In genomic region chr5:35070953-35071352, GRCm38 (mm10) we compare ENCODE assay signal across 10 mouse cellular contexts. TPM values are rescaled to one million over a fixed set of nuclear protein-coding genes. Genes with fewer than 3 reads are reported as not detected.
A peak's percentile ranks its signal among the peaks of the same experiment; 100 is the strongest.
DNase-seq lines count a peak whose midpoint lies in the region; ATAC-seq lines count a peak whose summit lies in the region.
"Had no signal": no experiment of that assay in that cellular context is flagged by ENCODE, and none has a peak within 500 bp of the region (broad histone marks: within the 10 kb centered on the region; RNA-seq: fewer than 3 reads in every experiment).

No protein-coding gene starts in this region.

- WGBS in embryonic facial prominence, embryonic 14.5 days: 53% methylated on average over 7 of the region's 7 CpGs
- 68% methylated on average over 7 of the region's 7 CpGs for WGBS in embryonic facial prominence, embryonic 10.5 days
- WGBS in midbrain, embryonic 13.5 days: 42% methylated on average over 7 of the region's 7 CpGs
- WGBS in midbrain, embryonic 10.5 days: 72% methylated on average over 7 of the region's 7 CpGs
- WGBS in hindbrain, embryonic 15.5 days: 25% methylated on average over 7 of the region's 7 CpGs
- 34% methylated on average over 7 of the region's 7 CpGs for WGBS in neural tube, embryonic 13.5 days

- no peak overlapping the region for H3K4me3 ChIP-seq in embryonic facial prominence, embryonic 14.5 days (ENCODE audit: low read depth, low read length)
- no peak overlapping the region for H3K4me3 ChIP-seq in embryonic facial prominence, embryonic 10.5 days
- no peak overlapping the region for H3K4me3 ChIP-seq in midbrain, embryonic 13.5 days (replicated peaks)
- no peak overlapping the region for H3K4me3 ChIP-seq in midbrain, embryonic 10.5 days
- H3K4me3 ChIP-seq in hindbrain, embryonic 15.5 days: no peak overlapping the region
- H3K4me3 ChIP-seq in neural tube, embryonic 13.5 days: no peak overlapping the region

- no peak overlapping the region for H3K9ac ChIP-seq in embryonic facial prominence, embryonic 14.5 days (ENCODE audit: low read depth, low read length)
- H3K9ac ChIP-seq in midbrain, embryonic 13.5 days (replicated peaks): no peak overlapping the region; the same call in 1 of the 2 replicates
- H3K9ac ChIP-seq in hindbrain, embryonic 15.5 days: no peak overlapping the region
- H3K9ac ChIP-seq in neural tube, embryonic 13.5 days: no peak overlapping the region

- no peaks in the 10 kb centered on the region for H3K36me3 ChIP-seq in embryonic facial prominence, embryonic 14.5 days (ENCODE audit: control insufficient read depth, insufficient read depth, low read length)
- H3K36me3 ChIP-seq in embryonic facial prominence, embryonic 10.5 days (replicated peaks): no peaks in the 10 kb centered on the region
- no peaks in the 10 kb centered on the region for H3K36me3 ChIP-seq in midbrain, embryonic 13.5 days
- H3K36me3 ChIP-seq in midbrain, embryonic 10.5 days: no peaks in the 10 kb centered on the region
- H3K36me3 ChIP-seq in hindbrain, embryonic 15.5 days: peaks cover 4% of the 10 kb centered on the region; the same call in 1 of the 2 replicates
- H3K36me3 ChIP-seq in neural tube, embryonic 13.5 days: no peaks in the 10 kb centered on the region

- H3K4me2 ChIP-seq in embryonic facial prominence, embryonic 14.5 days (ENCODE audit: low read depth, low read length): no peak overlapping the region
- H3K4me2 ChIP-seq in midbrain, embryonic 13.5 days (replicated peaks): no peak overlapping the region
- H3K4me2 ChIP-seq in hindbrain, embryonic 15.5 days: no peak overlapping the region
- no peak overlapping the region for H3K4me2 ChIP-seq in neural tube, embryonic 13.5 days

- no peaks in the 10 kb centered on the region for H3K27me3 ChIP-seq in embryonic facial prominence, embryonic 14.5 days (replicated peaks; ENCODE audit: control insufficient read depth, insufficient read depth, low read length)
- H3K27me3 ChIP-seq in embryonic facial prominence, embryonic 10.5 days (replicated peaks; ENCODE audit: low read depth, poor library complexity, severe bottlenecking): no peaks in the 10 kb centered on the region
- H3K27me3 ChIP-seq in midbrain, embryonic 13.5 days: no peaks in the 10 kb centered on the region
- H3K27me3 ChIP-seq in midbrain, embryonic 10.5 days (ENCODE audit: low read depth, poor library complexity, severe bottlenecking): no peaks in the 10 kb centered on the region
- H3K27me3 ChIP-seq in hindbrain, embryonic 15.5 days: no peaks in the 10 kb centered on the region
- H3K27me3 ChIP-seq in neural tube, embryonic 13.5 days: no peaks in the 10 kb centered on the region

- no peaks in the 10 kb centered on the region for H3K9me3 ChIP-seq in embryonic facial prominence, embryonic 14.5 days (ENCODE audit: control insufficient read depth, low read length)
- no peaks in the 10 kb centered on the region for H3K9me3 ChIP-seq in embryonic facial prominence, embryonic 10.5 days
- H3K9me3 ChIP-seq in midbrain, embryonic 13.5 days: no peaks in the 10 kb centered on the region
- H3K9me3 ChIP-seq in midbrain, embryonic 10.5 days (replicated peaks): no peaks in the 10 kb centered on the region
- H3K9me3 ChIP-seq in hindbrain, embryonic 15.5 days: no peaks in the 10 kb centered on the region
- H3K9me3 ChIP-seq in neural tube, embryonic 13.5 days: no peaks in the 10 kb centered on the region

- H3K27ac ChIP-seq in embryonic facial prominence, embryonic 14.5 days (replicated peaks; ENCODE audit: low read depth, low read length): no peak overlapping the region
- H3K27ac ChIP-seq in embryonic facial prominence, embryonic 10.5 days (replicated peaks): no peak overlapping the region
- no peak overlapping the region for H3K27ac ChIP-seq in midbrain, embryonic 13.5 days
- H3K27ac ChIP-seq in midbrain, embryonic 10.5 days (replicated peaks): no peak overlapping the region
- peak overlapping the region; percentile 48; the same call in 1 of the 2 replicates for H3K27ac ChIP-seq in hindbrain, embryonic 15.5 days (replicated peaks)
- H3K27ac ChIP-seq in neural tube, embryonic 13.5 days (replicated peaks): peak overlapping the region; percentile 61

- peak; percentile 19; the same call in 1 of the 2 replicates for ATAC-seq in embryonic facial prominence, embryonic 14.5 days (ENCODE audit: low read depth)
- peak; percentile 77 for ATAC-seq in midbrain, embryonic 13.5 days
- peak; percentile 67; the same call in 1 of the 2 replicates for ATAC-seq in hindbrain, embryonic 15.5 days (ENCODE audit: low FRiP score, low read depth)
- peak; percentile 59; the same call in 1 of the 2 replicates for ATAC-seq in neural tube, embryonic 13.5 days (ENCODE audit: low read depth)
- no peak for ATAC-seq in erythroblast, adult 5-6 weeks (replicated peaks; ENCODE audit: low FRiP score, poor library complexity, severe bottlenecking)
- ATAC-seq in CD4-positive, CD25-positive, alpha-beta regulatory T cell, adult 4 months: no peak

- no peaks in the 10 kb centered on the region for H3K4me1 ChIP-seq in embryonic facial prominence, embryonic 14.5 days (ENCODE audit: control insufficient read depth, insufficient read depth, low read length)
- H3K4me1 ChIP-seq in embryonic facial prominence, embryonic 10.5 days: peaks cover 3% of the 10 kb centered on the region; the same call in 1 of the 2 replicates
- H3K4me1 ChIP-seq in midbrain, embryonic 13.5 days (replicated peaks): peaks cover 16% of the 10 kb centered on the region; the same call in 1 of the 2 replicates
- H3K4me1 ChIP-seq in midbrain, embryonic 10.5 days: peaks cover 7% of the 10 kb centered on the region
- H3K4me1 ChIP-seq in hindbrain, embryonic 15.5 days (replicated peaks): peaks cover 12% of the 10 kb centered on the region; the same call in 1 of the 2 replicates
- peaks cover 12% of the 10 kb centered on the region for H3K4me1 ChIP-seq in neural tube, embryonic 13.5 days (replicated peaks)

- peak; percentile 56 for DNase-seq in embryonic facial prominence, embryonic 14.5 days (ENCODE audit: low spot score)
- DNase-seq in embryonic facial prominence, embryonic 10.5 days (ENCODE audit: low spot score): no peak
- DNase-seq in midbrain, embryonic 10.5 days (ENCODE audit: low spot score): no peak
- DNase-seq: kidney, adult 8-10 months; lung, adult 2 months had no signal

RNA-seq across cellular contexts. Expression of gene Dok7, which starts 14.4 kb away (rescaled TPM):
- 8.9 and 9.9 TPM in 2 replicates for polyA plus RNA-seq in embryonic facial prominence, embryonic 14.5 days (2014; fragmentation: Nextera tagmentation; extraction: Ambion mirVana)
- polyA plus RNA-seq in embryonic facial prominence, embryonic 10.5 days (2016; fragmentation: Nextera tagmentation; extraction: Ambion mirVana): 0.34 and 0.35 TPM in 2 replicates
- 2.2 and 3.4 TPM in 2 replicates for polyA plus RNA-seq in midbrain, embryonic 13.5 days (2015; fragmentation: Nextera tagmentation; extraction: Ambion mirVana)
- 0.27 and 0.42 TPM in 2 replicates for polyA plus RNA-seq in midbrain, embryonic 10.5 days (2016; fragmentation: Nextera tagmentation; extraction: Ambion mirVana)
- polyA plus RNA-seq in hindbrain, embryonic 15.5 days (2015; fragmentation: Nextera tagmentation; extraction: Ambion mirVana): 8.7 and 11.6 TPM in 2 replicates
- 3.7 and 4.5 TPM in 2 replicates for polyA plus RNA-seq in neural tube, embryonic 13.5 days (2015; fragmentation: Nextera tagmentation; extraction: Ambion mirVana)
- not detected in 2 replicates for total RNA-seq in erythroblast, adult 5-6 weeks (2015; ENCODE audit: low replicate concordance)
- not detected in 2 replicates for total RNA-seq in erythroblast, adult 5-6 weeks (2017; ENCODE audit: low replicate concordance)
- polyA plus RNA-seq in CD4-positive, CD25-positive, alpha-beta regulatory T cell, adult 4 months (2017; shearing (Covaris generic)): not detected

RNA-seq across cellular contexts. Expression of gene Hgfac, which starts 29.6 kb away (rescaled TPM):
- polyA plus RNA-seq in embryonic facial prominence, embryonic 14.5 days (2014; fragmentation: Nextera tagmentation; extraction: Ambion mirVana): 0.17 and 0.49 TPM in 2 replicates
- 0.08 and 0.82 TPM in 2 replicates for polyA plus RNA-seq in embryonic facial prominence, embryonic 10.5 days (2016; fragmentation: Nextera tagmentation; extraction: Ambion mirVana)
- polyA plus RNA-seq in midbrain, embryonic 13.5 days (2015; fragmentation: Nextera tagmentation; extraction: Ambion mirVana): 1.0 and 1.2 TPM in 2 replicates
- polyA plus RNA-seq in midbrain, embryonic 10.5 days (2016; fragmentation: Nextera tagmentation; extraction: Ambion mirVana): 0.28 and 0.53 TPM in 2 replicates
- polyA plus RNA-seq in hindbrain, embryonic 15.5 days (2015; fragmentation: Nextera tagmentation; extraction: Ambion mirVana): 0.34 and 0.70 TPM in 2 replicates
- 0.84 TPM in 1 of 2 replicates, not detected in the other for polyA plus RNA-seq in neural tube, embryonic 13.5 days (2015; fragmentation: Nextera tagmentation; extraction: Ambion mirVana)
- not detected in 2 replicates for total RNA-seq in erythroblast, adult 5-6 weeks (2015; ENCODE audit: low replicate concordance)
- total RNA-seq in erythroblast, adult 5-6 weeks (2017; ENCODE audit: low replicate concordance): not detected in 2 replicates
- 1 to 10 TPM; 6.7 to 7.9 TPM for polyA plus RNA-seq in CD4-positive, CD25-positive, alpha-beta regulatory T cell, adult 4 months (2017; shearing (Covaris generic))

RNA-seq across cellular contexts. Expression of gene Lrpap1, which starts 34.6 kb away (rescaled TPM):
- 158 and 170 TPM in 2 replicates for polyA plus RNA-seq in embryonic facial prominence, embryonic 14.5 days (2014; fragmentation: Nextera tagmentation; extraction: Ambion mirVana)
- polyA plus RNA-seq in embryonic facial prominence, embryonic 10.5 days (2016; fragmentation: Nextera tagmentation; extraction: Ambion mirVana): 72.4 and 74.2 TPM in 2 replicates
- 108 and 114 TPM in 2 replicates for polyA plus RNA-seq in midbrain, embryonic 13.5 days (2015; fragmentation: Nextera tagmentation; extraction: Ambion mirVana)
- 84.5 and 105 TPM in 2 replicates for polyA plus RNA-seq in midbrain, embryonic 10.5 days (2016; fragmentation: Nextera tagmentation; extraction: Ambion mirVana)
- 145 and 146 TPM in 2 replicates for polyA plus RNA-seq in hindbrain, embryonic 15.5 days (2015; fragmentation: Nextera tagmentation; extraction: Ambion mirVana)
- 136 and 148 TPM in 2 replicates for polyA plus RNA-seq in neural tube, embryonic 13.5 days (2015; fragmentation: Nextera tagmentation; extraction: Ambion mirVana)
- total RNA-seq in erythroblast, adult 5-6 weeks (2015; ENCODE audit: low replicate concordance): 6.5 and 7.5 TPM in 2 replicates
- total RNA-seq in erythroblast, adult 5-6 weeks (2017; ENCODE audit: low replicate concordance): 10.0 and 17.0 TPM in 2 replicates
- 100 to 1,000 TPM in 1 of 2 experiments, 10 to 100 TPM in 1; 93.8 to 133 TPM for polyA plus RNA-seq in CD4-positive, CD25-positive, alpha-beta regulatory T cell, adult 4 months (2017; shearing (Covaris generic))

Comparison
In these comparisons a context has a peak if more than half of its experiments do, and no peak if none do; other contexts are left out.
1. ATAC-seq: peak in embryonic facial prominence, embryonic 14.5 days (single experiment), midbrain, embryonic 13.5 days (single experiment), hindbrain, embryonic 15.5 days (single experiment) and neural tube, embryonic 13.5 days (single experiment); none in erythroblast, adult 5-6 weeks (single experiment) and CD4-positive, CD25-positive, alpha-beta regulatory T cell, adult 4 months (single experiment).
2. H3K27ac ChIP-seq: peak in hindbrain, embryonic 15.5 days (single experiment) and neural tube, embryonic 13.5 days (single experiment); none in embryonic facial prominence, embryonic 14.5 days (single experiment), embryonic facial prominence, embryonic 10.5 days (single experiment), midbrain, embryonic 13.5 days (single experiment) and midbrain, embryonic 10.5 days (single experiment).